Mouse (Mus musculus) limb, embryonic 10.5 days (tissue): Measurements from ENCODE around the gene Hcst. TPM values are rescaled to one million over a fixed set of nuclear protein-coding genes. Genes with fewer than 3 reads are reported as not detected.

Experiments
- DNase-seq: peaks from one replicate; pipeline ENCODE4 v3.0.0-alpha.2; 2017; ENCODE audit warnings: low spot score
- H3K27ac ChIP-seq: fragments of 300-500 bp; sonication (generic); 2 replicates; pipeline ENCODE4 v1.5.1; 2016; ENCODE audit warnings: mild to moderate bottlenecking
- H3K27me3 ChIP-seq: fragments of 300-500 bp; sonication (generic); 2 replicates; pipeline ENCODE4 v1.6.1; 2016; ENCODE audit warnings: low read depth, mild to moderate bottlenecking; ENCODE audit not compliant: poor library complexity, severe bottlenecking
- H3K36me3 ChIP-seq: fragments of 300-500 bp; sonication (generic); 2 replicates; pipeline ENCODE4 v1.6.1; 2016; ENCODE audit warnings: mild to moderate bottlenecking, moderate library complexity
- H3K4me1 ChIP-seq: fragments of 300-500 bp; sonication (generic); 2 replicates; pipeline ENCODE4 v1.6.1; 2016
- H3K4me3 ChIP-seq: fragments of 300-500 bp; sonication (generic); 2 replicates; pipeline ENCODE4 v1.5.1; 2016; ENCODE audit warnings: mild to moderate bottlenecking, moderate library complexity
- H3K9me3 ChIP-seq: fragments of 300-500 bp; sonication (generic); replicated peaks from 2 replicates; pipeline ENCODE4 v1.6.1; 2016; ENCODE audit warnings: mild to moderate bottlenecking
- WGBS: fragments of 180-500 bp; shearing (Covaris S2); methylation state at CpG from one replicate; pipeline ENCODE4 v1.1.7; 2016; 5-methylcytosine and 5-hydroxymethylcytosine counted together
- polyA plus RNA-seq: library from polyadenylated mRNA; unstranded; fragments of >200 nt; fragmentation: Nextera tagmentation; extraction: Ambion mirVana; gene quantifications from 2 replicates; pipeline ENCODE4 v1.2.1, GENCODE M21; 2016

The Hcst gene
- not detected in 2 replicates for polyA plus RNA-seq

- no peak for DNase-seq
- H3K4me3 ChIP-seq, result no peak within 1 kb of the TSS
- no peaks in the 10 kb centered on the region; the same call in 1 of the 2 replicates for H3K9me3 ChIP-seq
- 77% methylated on average over 10 of the region's 10 CpGs for WGBS
- H3K4me1 ChIP-seq, result peaks cover 22% of the 10 kb centered on the region
- H3K27ac ChIP-seq, result no peak within 1 kb of the TSS
- peaks cover 51% of the 10 kb centered on the region for H3K27me3 ChIP-seq
- H3K36me3 ChIP-seq, result no peaks in the 10 kb centered on the region
These were observed at the start of gene Hcst for GRCm38 (mm10) chr7:30419561-30420499. Gene Hcst (minus strand): TSS chr7:30419854.

DNA sequence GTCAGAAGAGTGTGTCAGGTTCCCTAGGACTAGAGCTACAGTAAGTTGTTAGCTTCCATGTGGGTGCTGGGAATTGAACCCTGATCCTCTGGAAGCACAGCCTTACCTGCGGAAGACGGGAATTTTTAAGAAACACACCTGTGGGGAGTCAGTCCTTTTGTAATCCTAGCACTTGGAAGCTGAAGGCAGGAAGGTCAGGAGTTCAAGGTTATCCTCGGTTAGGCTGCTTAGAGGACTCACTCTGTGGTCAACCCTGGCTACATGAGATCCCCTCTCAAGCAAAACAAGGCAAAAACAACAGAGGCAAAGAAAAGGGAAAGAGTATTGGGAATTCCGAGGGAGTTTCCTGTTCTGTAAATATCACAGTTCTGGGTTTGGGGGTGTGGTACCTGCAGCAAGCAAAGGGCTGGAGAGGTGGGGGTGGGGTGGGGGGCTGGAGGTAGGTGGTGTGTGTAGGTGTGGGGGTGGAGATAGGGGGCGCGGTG is 45.2 kb upstream of the Hcst start:
- H3K4me3 ChIP-seq, result no peak overlapping the region
- no peaks in the 10 kb centered on the region for H3K36me3 ChIP-seq
- no peaks in the 10 kb centered on the region for H3K9me3 ChIP-seq
- DNase-seq, result no peak
- H3K27me3 ChIP-seq, result peaks cover 96% of the 10 kb centered on the region
- H3K27ac ChIP-seq, result no peak overlapping the region
- H3K4me1 ChIP-seq, result peaks cover 13% of the 10 kb centered on the region
- WGBS, result 16% methylated on average over 6 of the region's 6 CpGs

GRCm38 (mm10) chr7:30463996-30464395 is 44.3 kb upstream of the Hcst start:
- Histone ChIP-seq H3K4me3 (no peak overlapping the region), H3K4me1 (peaks cover 13% of the 10 kb centered on the region), H3K36me3 (no peaks in the 10 kb centered on the region), H3K9me3 (no peaks in the 10 kb centered on the region), H3K27ac (no peak overlapping the region), H3K27me3 (peaks cover 100% of the 10 kb centered on the region)
- no peak for DNase-seq
- 26% methylated on average over 4 of the region's 4 CpGs for WGBS

- Histone ChIP-seq H3K9me3 (no peaks in the 10 kb centered on the region), H3K4me3 (no peak overlapping the region), H3K36me3 (no peaks in the 10 kb centered on the region), H3K27ac (no peak overlapping the region), H3K4me1 (peaks cover 13% of the 10 kb centered on the region), H3K27me3 (peaks cover 100% of the 10 kb centered on the region)
- DNase-seq, result no peak
- WGBS, result 27% methylated on average over 7 of the region's 7 CpGs
These were observed 43.9 kb upstream of the Hcst start for GRCm38 (mm10) chr7:30463568-30463967.

- 43% methylated on average over 6 of the region's 6 CpGs for WGBS
- H3K36me3 ChIP-seq, result no peaks in the 10 kb centered on the region
- no peak overlapping the region for H3K4me3 ChIP-seq
- no peak overlapping the region for H3K27ac ChIP-seq
- H3K4me1 ChIP-seq, result peaks cover 13% of the 10 kb centered on the region
- no peak for DNase-seq
- no peaks in the 10 kb centered on the region for H3K9me3 ChIP-seq
- H3K27me3 ChIP-seq, result peaks cover 100% of the 10 kb centered on the region
These were observed 39.8 kb upstream of the Hcst start for GRCm38 (mm10) chr7:30459484-30459883.

DNA sequence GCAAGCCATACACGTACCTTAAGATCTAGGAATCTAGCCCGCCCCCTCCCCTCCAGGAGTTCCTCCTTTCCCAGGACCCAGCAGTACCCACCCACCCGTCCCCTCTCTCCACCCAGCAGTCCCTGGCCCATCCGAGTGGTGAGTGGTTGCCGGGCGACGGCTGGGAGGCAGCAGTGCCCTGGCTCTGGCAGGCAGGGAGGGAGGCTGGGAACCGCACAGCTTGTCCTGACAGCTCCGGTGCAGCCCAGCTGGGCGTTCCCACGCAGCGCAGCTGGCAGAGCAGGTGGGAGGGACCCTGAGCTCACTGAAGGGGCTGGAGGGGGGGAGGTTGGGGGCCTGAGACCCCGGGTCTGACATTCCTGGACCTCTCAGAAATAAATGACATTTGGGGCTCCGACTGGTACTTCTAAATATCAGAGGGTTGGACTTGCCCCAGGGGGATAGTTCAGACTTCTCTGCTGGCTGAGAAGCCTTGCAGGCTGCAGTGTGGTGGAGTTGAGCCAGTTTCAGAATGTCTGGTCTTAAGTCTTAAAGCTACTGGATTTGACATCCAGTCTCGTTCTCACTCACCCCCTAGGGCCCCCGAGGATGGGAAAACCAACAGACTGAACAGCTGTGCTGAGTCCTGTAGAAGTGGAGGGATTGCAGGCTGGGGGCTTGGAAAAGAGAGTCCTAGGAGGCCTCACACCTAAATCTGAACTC is 38.1 kb upstream of the Hcst start, which contains the start of the genes Kirrel2 and Nphs1:
TSS of gene Kirrel2 (minus strand) at position 62 of the 702 bp plus-strand sequence.
TSS of gene Nphs1 (plus strand) at position 687 of the 702 bp plus-strand sequence.
- Histone ChIP-seq H3K4me1 (peaks cover 21% of the 10 kb centered on the region), H3K9me3 (no peaks in the 10 kb centered on the region), H3K27ac (no peak within 1 kb of the TSS), H3K36me3 (no peaks in the 10 kb centered on the region), H3K4me3 (no peak within 1 kb of the TSS; the same call in 1 of the 2 replicates), H3K27me3 (peaks cover 100% of the 10 kb centered on the region)
- no peak for DNase-seq
- 4% methylated on average over 16 of the region's 16 CpGs for WGBS

DNA sequence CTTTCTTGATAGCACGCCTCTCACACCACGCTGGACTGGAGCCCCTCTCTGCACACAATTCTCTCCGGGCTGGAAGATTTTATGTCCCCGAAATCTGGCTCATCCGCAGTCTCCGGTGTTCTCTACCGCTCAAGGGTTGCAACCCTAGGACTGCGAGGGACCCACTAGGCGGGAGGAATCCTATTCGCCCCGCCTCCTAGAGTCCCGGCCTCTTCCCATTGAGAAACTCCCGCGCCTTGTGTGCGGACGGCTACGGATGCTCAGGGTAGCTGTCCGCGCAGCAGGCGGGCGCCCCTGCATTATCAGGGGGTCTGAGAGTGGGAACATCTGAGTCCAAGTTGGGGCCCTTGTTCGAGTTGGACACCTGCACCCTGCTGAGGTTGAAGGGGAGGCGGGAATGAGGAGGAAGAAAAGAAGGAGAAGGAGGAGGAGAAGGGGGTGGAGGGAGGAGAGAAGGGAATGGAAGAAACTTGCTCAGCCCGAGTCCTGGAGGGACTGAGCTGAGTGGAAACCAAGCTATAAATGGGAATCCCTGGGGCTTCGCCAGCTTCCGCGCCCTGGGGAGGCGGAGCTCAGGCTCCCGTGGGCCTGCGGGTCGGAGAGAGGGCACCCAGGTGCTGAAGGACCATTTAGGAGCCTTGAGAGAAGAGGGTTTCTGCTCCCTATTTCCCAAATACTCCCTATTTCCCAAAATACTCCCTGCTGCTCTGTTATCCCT is 37.4 kb upstream of the Hcst start:
- H3K36me3 ChIP-seq, result no peaks in the 10 kb centered on the region
- DNase-seq, result no peak
- H3K27me3 ChIP-seq, result peaks cover 100% of the 10 kb centered on the region
- H3K27ac ChIP-seq, result no peak overlapping the region
- under 1% methylated on average over 31 of the region's 31 CpGs for WGBS
- H3K9me3 ChIP-seq, result no peaks in the 10 kb centered on the region
- H3K4me3 ChIP-seq, result no peak overlapping the region; the same call in 1 of the 2 replicates
- peaks cover 21% of the 10 kb centered on the region for H3K4me1 ChIP-seq

- Histone ChIP-seq H3K9me3 (no peaks in the 10 kb centered on the region), H3K27ac (no peak overlapping the region), H3K4me3 (no peak overlapping the region)
These were observed 36.8 kb upstream of the Hcst start for GRCm38 (mm10) chr7:30456487-30456886.

GRCm38 (mm10) chr7:30454259-30454658 is 34.6 kb upstream of the Hcst start:
- 9% methylated on average over 6 of the region's 6 CpGs for WGBS

More at GRCm38 (mm10) chr7:30456487-30456886, 36.8 kb upstream of the Hcst start:
- peaks cover 21% of the 10 kb centered on the region for H3K4me1 ChIP-seq
- no peaks in the 10 kb centered on the region for H3K36me3 ChIP-seq
- DNase-seq, result no peak
- 0% methylated on average over 9 of the region's 9 CpGs for WGBS
- H3K27me3 ChIP-seq, result peaks cover 100% of the 10 kb centered on the region

GRCm38 (mm10) chr7:30453766-30454165 is 34.1 kb upstream of the Hcst start:
- 2% methylated on average over 25 of the region's 25 CpGs for WGBS

More at GRCm38 (mm10) chr7:30454259-30454658, 34.6 kb upstream of the Hcst start:
- Histone ChIP-seq H3K27me3 (peaks cover 99% of the 10 kb centered on the region), H3K9me3 (no peaks in the 10 kb centered on the region), H3K36me3 (no peaks in the 10 kb centered on the region), H3K4me3 (no peak overlapping the region), H3K27ac (no peak overlapping the region), H3K4me1 (peaks cover 21% of the 10 kb centered on the region)
- DNase-seq, result no peak

DNA sequence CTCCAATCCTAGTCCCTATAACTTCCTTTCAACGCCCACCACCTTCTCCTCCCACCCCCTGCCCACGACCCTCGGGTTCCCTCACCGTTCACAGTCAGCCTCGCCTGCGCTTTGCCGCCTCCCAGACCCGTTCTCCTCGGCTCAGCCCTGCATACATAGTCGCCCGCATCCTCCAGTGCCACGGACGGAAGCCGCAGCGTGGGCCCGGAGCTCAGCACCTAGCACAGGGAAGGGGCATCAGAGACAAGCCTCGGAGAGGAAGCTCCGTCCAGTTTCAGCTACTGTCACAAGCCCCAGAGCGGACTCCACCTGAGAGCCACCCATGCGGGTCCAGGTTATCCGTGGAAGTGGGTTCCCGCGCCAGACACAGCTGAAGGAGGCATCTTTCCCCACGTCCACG is 33.7 kb upstream of the Hcst start:
- H3K4me1 ChIP-seq, result peaks cover 21% of the 10 kb centered on the region
- no peaks in the 10 kb centered on the region for H3K9me3 ChIP-seq
- DNase-seq, result no peak
- no peaks in the 10 kb centered on the region for H3K36me3 ChIP-seq
- H3K4me3 ChIP-seq, result no peak overlapping the region
- peaks cover 97% of the 10 kb centered on the region for H3K27me3 ChIP-seq
- WGBS, result 20% methylated on average over 25 of the region's 25 CpGs
- H3K27ac ChIP-seq, result no peak overlapping the region

More at GRCm38 (mm10) chr7:30453766-30454165, 34.1 kb upstream of the Hcst start:
- Histone ChIP-seq H3K27me3 (peaks cover 97% of the 10 kb centered on the region), H3K4me3 (no peak overlapping the region), H3K9me3 (no peaks in the 10 kb centered on the region), H3K27ac (no peak overlapping the region), H3K36me3 (no peaks in the 10 kb centered on the region), H3K4me1 (peaks cover 21% of the 10 kb centered on the region)
- no peak for DNase-seq

DNA sequence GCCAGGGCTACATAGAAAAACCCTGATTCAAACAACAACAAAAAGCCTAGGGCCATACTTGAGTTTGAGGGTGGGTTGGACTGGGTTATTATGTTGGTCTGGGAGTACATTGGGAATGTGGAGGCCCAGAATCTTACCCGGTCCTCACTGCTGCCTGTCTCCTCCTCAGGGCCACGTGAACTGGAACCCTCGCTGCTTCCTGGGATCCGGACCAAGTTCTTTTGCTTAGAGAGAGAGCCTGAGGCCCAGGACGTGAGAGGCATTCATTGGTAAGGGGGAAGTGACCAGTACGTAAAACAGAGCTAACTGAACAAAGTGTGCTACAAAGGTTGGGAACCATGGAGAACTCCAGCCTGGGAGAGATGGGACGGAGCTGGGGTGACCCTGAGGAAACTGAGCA is 30.6 kb upstream of the Hcst start:
- no peak overlapping the region for H3K4me3 ChIP-seq
- H3K4me1 ChIP-seq, result peaks cover 15% of the 10 kb centered on the region
- no peaks in the 10 kb centered on the region for H3K36me3 ChIP-seq
- peaks cover 93% of the 10 kb centered on the region for H3K27me3 ChIP-seq
- no peak overlapping the region for H3K27ac ChIP-seq
- H3K9me3 ChIP-seq, result no peaks in the 10 kb centered on the region
- DNase-seq, result no peak
- 74% methylated on average over 7 of the region's 7 CpGs for WGBS
